Mouse (Mus musculus) splenic B cell, adult 2 months (primary cell): Measurements from ENCODE around the gene Tril.

Experiments used
- DNase-seq: peaks from one replicate; pipeline ENCODE4 v3.0.0-alpha.2; 2011; ENCODE audit warnings: low read depth, low spot score
- H3K27me3 ChIP-seq: 2 replicates; pipeline ENCODE4 v1.6.1; 2012; ENCODE audit warnings: mild to moderate bottlenecking, low read length, moderate library complexity, mixed read lengths; ENCODE audit not compliant: control insufficient read depth, poor library complexity, insufficient read depth, severe bottlenecking
- H3K36me3 ChIP-seq: 2 replicates; pipeline ENCODE4 v1.6.1; 2012; ENCODE audit warnings: mild to moderate bottlenecking, low read length, moderate library complexity, mixed read lengths; ENCODE audit not compliant: control insufficient read depth, poor library complexity, insufficient read depth, severe bottlenecking

The Tril gene

GRCm38 (mm10) chr6:53817763-53818174 is 2.9 kb downstream of the Tril start:
- no peak for DNase-seq
- Histone ChIP-seq H3K36me3 (no peaks in the 10 kb centered on the region), H3K27me3 (no peaks in the 10 kb centered on the region; the same call in 1 of the 2 replicates)

- no peaks in the 10 kb centered on the region for H3K36me3 ChIP-seq
- no peak for DNase-seq
- H3K27me3 ChIP-seq, result no peaks in the 10 kb centered on the region; the same call in 1 of the 2 replicates
These were observed 4.0 kb downstream of the Tril start for GRCm38 (mm10) chr6:53816661-53817060.

- DNase-seq, result no peak
- no peaks in the 10 kb centered on the region; the same call in 1 of the 2 replicates for H3K27me3 ChIP-seq
- H3K36me3 ChIP-seq, result no peaks in the 10 kb centered on the region
These were observed 4.9 kb downstream of the Tril start for GRCm38 (mm10) chr6:53815691-53816090.

- H3K27me3 ChIP-seq, result no peaks in the 10 kb centered on the region; the same call in 1 of the 2 replicates
- H3K36me3 ChIP-seq, result no peaks in the 10 kb centered on the region
- DNase-seq, result no peak
These were observed 6.4 kb downstream of the Tril start for GRCm38 (mm10) chr6:53814214-53814613.

GRCm38 (mm10) chr6:53812242-53812641 is 8.4 kb downstream of the Tril start:
- no peak for DNase-seq
- H3K36me3 ChIP-seq, result no peaks in the 10 kb centered on the region
- no peaks in the 10 kb centered on the region; the same call in 1 of the 2 replicates for H3K27me3 ChIP-seq

- H3K27me3 ChIP-seq, result no peaks in the 10 kb centered on the region
- no peak for DNase-seq
- no peaks in the 10 kb centered on the region for H3K36me3 ChIP-seq
These were observed 11.8 kb downstream of the Tril start for GRCm38 (mm10) chr6:53808801-53809200.

GRCm38 (mm10) chr6:53807185-53807584 is 13.4 kb downstream of the Tril start:
- DNase-seq, result no peak
- Histone ChIP-seq H3K27me3 (no peaks in the 10 kb centered on the region), H3K36me3 (no peaks in the 10 kb centered on the region)

GRCm38 (mm10) chr6:53806591-53807023 is 14.0 kb downstream of the Tril start:
- no peak for DNase-seq
- Histone ChIP-seq H3K36me3 (no peaks in the 10 kb centered on the region), H3K27me3 (no peaks in the 10 kb centered on the region)

GRCm38 (mm10) chr6:53806021-53806420 is 14.6 kb downstream of the Tril start:
- no peak for DNase-seq
- no peaks in the 10 kb centered on the region for H3K27me3 ChIP-seq
- H3K36me3 ChIP-seq, result no peaks in the 10 kb centered on the region

- Histone ChIP-seq H3K36me3 (no peaks in the 10 kb centered on the region), H3K27me3 (no peaks in the 10 kb centered on the region)
- no peak for DNase-seq
These were observed 16.5 kb downstream of the Tril start for GRCm38 (mm10) chr6:53804145-53804544.

GRCm38 (mm10) chr6:53803551-53803950 is 17.1 kb downstream of the Tril start:
- DNase-seq, result no peak
- H3K36me3 ChIP-seq, result no peaks in the 10 kb centered on the region

GRCm38 (mm10) chr6:53801893-53802286 is 18.7 kb downstream of the Tril start:
- H3K36me3 ChIP-seq, result no peaks in the 10 kb centered on the region
- no peak for DNase-seq

More at GRCm38 (mm10) chr6:53803551-53803950, 17.1 kb downstream of the Tril start:
- H3K27me3 ChIP-seq, result no peaks in the 10 kb centered on the region

GRCm38 (mm10) chr6:53801269-53801892 is 19.2 kb downstream of the Tril start:
- H3K36me3 ChIP-seq, result no peaks in the 10 kb centered on the region
- DNase-seq, result no peak
- no peaks in the 10 kb centered on the region for H3K27me3 ChIP-seq

More at GRCm38 (mm10) chr6:53801893-53802286, 18.7 kb downstream of the Tril start:
- no peaks in the 10 kb centered on the region for H3K27me3 ChIP-seq

- no peak for DNase-seq
- no peaks in the 10 kb centered on the region for H3K27me3 ChIP-seq
- H3K36me3 ChIP-seq, result no peaks in the 10 kb centered on the region
These were observed 21.8 kb downstream of the Tril start for GRCm38 (mm10) chr6:53798865-53799264.

- H3K36me3 ChIP-seq, result no peaks in the 10 kb centered on the region
- DNase-seq, result no peak
- no peaks in the 10 kb centered on the region for H3K27me3 ChIP-seq
These were observed 23.8 kb downstream of the Tril start for GRCm38 (mm10) chr6:53796835-53797234.

GRCm38 (mm10) chr6:53795788-53796187 is 24.8 kb downstream of the Tril start:
- Histone ChIP-seq H3K27me3 (no peaks in the 10 kb centered on the region), H3K36me3 (no peaks in the 10 kb centered on the region)
- DNase-seq, result peak; percentile 22
